Mouse (Mus musculus) stomach, postnatal 0 days (tissue): ENCODE results near the gene Ttll6.

Experiments used
- CTCF ChIP-seq: IDR thresholded peaks from 2 replicates; pipeline ENCODE4 v1.5.1; 2016; ENCODE audit warnings: antibody characterized with exemption, low read depth, mild to moderate bottlenecking, moderate library complexity
- EP300 ChIP-seq: optimal IDR thresholded peaks from 2 replicates; pipeline ENCODE3; 2016; ENCODE audit warnings: antibody characterized with exemption

GRCm38 (mm10) chr11:96199181-96200086 lies 65.8 kb downstream of the Ttll6 start:
- TF ChIP-seq CTCF = no peak
- no peak for TF ChIP-seq EP300
